Mouse (Mus musculus): ENCODE data around the gene Nfatc4.
A peak's percentile ranks its signal among the peaks of the same experiment; 100 is the strongest.

GRCm38 (mm10) chr14:55795380-55796163 is 27.4 kb upstream of the Nfatc4 start:
- TF ChIP-seq CTCF (IDR thresholded peaks at IDR 0.05; ENCODE audit: low read depth) = no peak
- TF ChIP-seq EP300 (IDR thresholded peaks at IDR 0.05; ENCODE audit: low read depth) = peak; percentile 64; the same call in 1 of the 2 replicates

All from heart, postnatal 0 days (tissue).